Mouse (Mus musculus) cerebellum, postnatal 14 days (tissue): ENCODE measurements around the gene 1700021F05Rik.
A peak's percentile ranks its signal among the peaks of the same experiment; 100 is the strongest.

Source experiments
- DNase-seq, 2 experiments: peaks; one replicate each; pipeline ENCODE4 v3.0.0; 2021; ENCODE audit warnings: mixed read lengths in 2 of 2

Gene 1700021F05Rik

GRCm38 (mm10) chr10:43540442-43541152 is at the start of gene 1700021F05Rik:
Gene 1700021F05Rik (minus strand): TSS chr10:43540994.
- DNase-seq, result peak; percentile 98

- DNase-seq, result no peak
Measured at GRCm38 (mm10) chr10:43588470-43589177, 47.8 kb upstream of the 1700021F05Rik start.

- DNase-seq, result no peak
Measured at GRCm38 (mm10) chr10:43584538-43584937, 43.7 kb upstream of the 1700021F05Rik start.

- DNase-seq, result no peak
Measured at GRCm38 (mm10) chr10:43581260-43581659, 40.5 kb upstream of the 1700021F05Rik start.

- peak; percentile 45 to 48 for DNase-seq
Measured at GRCm38 (mm10) chr10:43580649-43581078, 39.9 kb upstream of the 1700021F05Rik start.

GRCm38 (mm10) chr10:43579381-43580261 is 38.8 kb upstream of the 1700021F05Rik start:
- DNase-seq, result peak; percentile 41 to 48

GRCm38 (mm10) chr10:43578754-43579380 is 38.1 kb upstream of the 1700021F05Rik start:
- DNase-seq, result peak; percentile 70 to 72

GRCm38 (mm10) chr10:43578366-43578753 is 37.6 kb upstream of the 1700021F05Rik start:
- peak; percentile 45 to 49 for DNase-seq

- DNase-seq, result no peak
Measured at GRCm38 (mm10) chr10:43577997-43578331, 37.2 kb upstream of the 1700021F05Rik start, which contains the start of gene Cd24a. Gene Cd24a (plus strand): TSS chr10:43578284.

- no peak for DNase-seq
Measured at GRCm38 (mm10) chr10:43577299-43577996, 36.7 kb upstream of the 1700021F05Rik start.

GRCm38 (mm10) chr10:43574956-43575355 is 34.2 kb upstream of the 1700021F05Rik start:
- peak; percentile 90 to 92 for DNase-seq

- no peak for DNase-seq
Measured at GRCm38 (mm10) chr10:43574352-43574751, 33.6 kb upstream of the 1700021F05Rik start.

- DNase-seq, result no peak
Measured at GRCm38 (mm10) chr10:43561311-43561710, 20.5 kb upstream of the 1700021F05Rik start.

- DNase-seq, result no peak
Measured at GRCm38 (mm10) chr10:43560765-43561164, 20.0 kb upstream of the 1700021F05Rik start.

- peak in 1 of 2 experiments; percentile 20 for DNase-seq
Measured at GRCm38 (mm10) chr10:43559313-43559712, 18.5 kb upstream of the 1700021F05Rik start.

- DNase-seq, result no peak
Measured at GRCm38 (mm10) chr10:43557630-43558165, 16.9 kb upstream of the 1700021F05Rik start.

GRCm38 (mm10) chr10:43551388-43551787 is 10.6 kb upstream of the 1700021F05Rik start:
- DNase-seq, result no peak

- DNase-seq, result no peak
Measured at GRCm38 (mm10) chr10:43550923-43551322, 10.1 kb upstream of the 1700021F05Rik start.

GRCm38 (mm10) chr10:43549411-43549810 is 8.6 kb upstream of the 1700021F05Rik start:
- no peak for DNase-seq

GRCm38 (mm10) chr10:43541153-43541544 is 355 bp upstream of the 1700021F05Rik start:
- DNase-seq, result no peak

GRCm38 (mm10) chr10:43539746-43540310 is 966 bp downstream of the 1700021F05Rik start:
- peak in 1 of 2 experiments; percentile 16 for DNase-seq
